Mouse (Mus musculus) granulocyte monocyte progenitor cell, adult 5-6 weeks (primary cell): ENCODE measurements at regions not wholly inside any gene's neighbourhood (a gene's known extent, or its start where the extent isn't known, plus 50 kb on each side); places are given as distances from the start of the nearest gene placed in this dataset.

Experiments used
- ATAC-seq: replicated peaks from 2 replicates; pipeline ENCODE4 v1.8.0; 2016; ENCODE audit warnings: mild to moderate bottlenecking, moderate TSS enrichment, inconsistent platforms; ENCODE audit not compliant: poor library complexity, severe bottlenecking

DNA sequence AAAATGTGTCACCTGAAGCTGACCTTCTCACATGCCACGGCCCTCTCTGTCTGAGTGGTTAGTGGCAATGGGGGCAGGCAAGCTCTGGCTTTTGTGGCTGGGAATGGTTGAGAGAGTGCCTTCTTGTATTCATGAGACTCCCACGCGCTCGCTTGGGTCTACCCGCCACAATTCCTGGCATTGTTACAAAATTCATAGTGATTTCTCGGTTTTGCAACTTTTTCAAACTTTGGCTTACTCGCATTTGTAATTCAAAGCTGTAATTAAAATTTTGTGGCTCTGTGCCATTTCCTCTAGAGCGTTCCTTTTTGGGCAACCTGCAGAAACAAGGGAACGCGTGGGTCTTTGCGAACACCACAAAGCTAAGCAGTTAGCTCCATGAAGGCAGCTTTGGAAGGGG is 186.3 kb downstream of the Pdgfra start:
- no peak for ATAC-seq

DNA sequence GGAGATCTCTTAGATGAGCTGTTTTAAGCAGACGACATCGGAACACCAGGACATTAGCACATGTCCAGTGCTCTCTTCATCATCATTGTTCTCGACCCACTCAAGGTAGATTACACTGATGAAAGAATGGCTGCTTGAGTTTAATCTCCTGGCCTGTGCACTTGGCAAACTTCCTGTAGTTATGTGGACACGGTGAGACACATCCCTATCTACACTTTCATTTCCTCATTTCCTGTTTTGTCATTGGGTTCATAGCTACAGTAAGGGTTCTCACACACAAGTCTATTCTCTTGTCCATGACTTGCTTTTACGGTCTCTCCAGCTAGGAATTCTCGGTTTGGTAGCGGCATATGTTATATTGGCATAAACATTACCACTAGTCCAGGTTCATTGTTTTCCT is 190.5 kb downstream of the Pdgfra start:
- peak; percentile 97 for ATAC-seq

DNA sequence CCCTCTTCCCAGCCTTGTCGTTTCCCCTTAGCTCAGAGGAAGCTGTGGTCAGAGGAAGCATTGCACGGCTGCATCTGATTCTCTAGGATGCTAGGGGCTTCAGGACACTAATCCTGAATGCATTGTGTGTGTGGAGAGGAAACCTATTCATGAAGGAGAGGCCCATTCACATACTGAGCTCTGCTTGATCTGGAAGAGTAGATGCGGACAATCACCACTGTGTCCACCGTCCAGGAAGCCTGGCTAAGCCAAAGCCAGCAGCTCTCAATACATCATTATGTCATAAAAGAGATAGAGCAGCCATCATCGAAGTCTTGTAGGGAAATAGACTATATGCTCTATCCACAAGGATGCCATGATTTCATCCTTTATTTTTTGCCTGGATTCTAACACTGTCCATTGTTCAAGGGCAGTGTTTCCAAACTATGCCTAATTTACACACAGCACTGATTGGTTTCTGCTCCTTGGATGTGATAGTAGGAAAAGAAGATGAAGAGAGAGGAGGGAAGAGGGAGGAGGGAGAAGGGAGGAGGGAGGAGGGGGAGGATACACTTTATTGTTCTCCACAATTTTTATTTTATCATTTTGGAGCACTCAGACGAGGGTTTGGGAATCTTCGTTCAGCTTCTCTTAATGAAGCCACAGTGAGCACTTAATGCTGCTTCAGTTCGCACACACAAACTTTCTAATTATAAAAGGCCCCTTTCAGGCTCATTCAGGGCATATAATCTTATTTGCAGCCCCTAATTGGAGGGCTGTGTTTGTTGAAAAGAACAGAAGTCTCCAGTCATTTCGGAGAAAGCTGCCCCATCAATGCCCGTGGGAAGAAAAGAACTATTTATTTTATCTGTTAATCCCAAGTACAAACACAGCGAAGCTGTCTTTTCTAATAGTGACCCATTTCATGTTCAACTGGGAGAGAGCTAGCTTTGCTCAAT is 195.0 kb downstream of the Pdgfra start:
- no peak for ATAC-seq

DNA sequence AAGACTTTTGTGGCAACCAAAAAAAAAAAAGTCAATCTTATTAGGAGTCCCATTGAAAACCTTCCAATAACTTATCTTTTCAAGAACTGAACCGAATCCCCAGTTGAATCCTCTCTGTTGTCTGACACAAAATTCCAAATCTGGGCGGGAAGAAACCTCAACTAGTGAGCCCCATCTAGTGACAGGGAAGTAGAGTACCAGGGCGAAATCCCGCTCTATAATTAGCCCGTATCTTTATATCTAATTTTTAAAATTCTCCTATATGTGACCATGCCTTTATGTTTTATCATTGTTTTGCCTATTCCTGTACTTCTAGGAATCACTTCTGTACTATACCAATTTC is 195.7 kb downstream of the Pdgfra start:
- no peak for ATAC-seq

DNA sequence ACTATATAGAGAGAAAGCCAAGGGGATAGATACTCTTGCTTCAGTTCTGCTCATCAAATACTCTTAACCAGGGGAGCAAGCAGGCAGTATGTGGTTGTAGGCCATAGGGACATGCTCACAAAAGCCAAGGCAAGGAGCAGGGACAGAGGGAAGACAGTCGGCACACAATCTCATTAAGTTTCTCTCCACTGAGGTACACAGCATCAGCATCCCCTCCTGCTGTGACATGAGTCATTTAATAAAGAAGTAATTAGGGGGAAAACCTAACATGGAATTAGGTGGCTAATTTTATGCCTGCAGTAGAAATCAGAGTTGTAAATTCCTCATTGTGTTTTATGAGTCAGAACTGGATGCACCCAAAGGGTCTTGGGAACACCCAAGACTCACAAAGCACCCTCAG is 203.2 kb downstream of the Pdgfra start:
- no peak for ATAC-seq

DNA sequence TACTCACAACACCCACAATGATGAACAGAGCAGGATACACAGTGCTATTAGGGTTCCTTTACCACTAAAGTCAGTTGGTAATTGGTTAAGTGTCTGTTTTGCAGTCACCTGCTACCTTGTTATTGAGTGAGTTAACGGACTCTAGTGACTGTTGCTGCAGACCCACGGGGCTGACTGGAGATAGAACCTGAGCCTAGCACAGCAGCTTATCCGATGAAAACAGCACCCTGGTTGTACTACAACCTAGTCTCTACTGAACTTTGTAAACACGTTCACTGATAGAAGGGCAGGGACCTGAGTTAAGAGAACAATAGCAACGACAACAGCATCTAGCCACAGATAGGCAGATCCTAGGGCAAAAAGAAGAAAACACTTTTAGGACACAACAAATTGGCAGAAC is 206.8 kb downstream of the Pdgfra start:
- ATAC-seq = no peak

DNA sequence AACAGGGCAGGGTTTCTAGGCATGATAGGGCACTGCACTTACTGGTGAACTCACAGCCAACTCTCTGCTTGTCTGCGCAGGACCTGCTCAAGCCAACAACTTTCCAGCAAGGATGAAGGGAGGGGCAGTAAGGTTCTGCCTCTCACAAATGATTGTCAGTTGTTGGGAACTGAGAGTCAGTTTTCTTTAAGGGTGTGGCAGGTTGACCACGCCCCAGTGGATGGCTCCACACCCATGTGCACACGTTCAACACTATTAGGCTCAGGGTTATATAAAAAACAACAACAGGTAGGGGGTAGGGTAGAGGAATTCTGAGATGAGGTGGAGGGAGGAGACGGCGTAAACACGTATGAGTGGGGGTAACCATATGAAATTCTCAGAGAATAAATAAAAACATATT is 210.9 kb upstream of the Kit start:
- ATAC-seq = no peak

DNA sequence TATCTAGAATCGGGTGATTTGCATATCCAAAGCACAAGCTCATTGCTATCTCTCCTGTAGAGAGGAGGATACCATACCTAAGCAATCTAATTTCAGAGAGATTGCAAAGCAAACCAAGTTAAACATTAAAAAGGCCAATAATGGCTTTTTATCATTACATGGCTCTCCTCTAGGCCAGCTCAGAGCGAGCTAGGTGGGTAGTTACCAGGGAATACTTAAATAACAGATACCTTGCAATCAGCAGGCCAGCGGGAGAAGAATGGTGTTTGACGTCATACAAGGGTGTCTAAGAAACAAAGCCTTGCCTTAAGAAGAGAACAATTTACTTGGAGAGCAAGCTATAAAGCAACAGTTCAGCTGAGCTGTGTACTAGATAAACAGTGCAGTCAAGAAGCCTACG is 207.4 kb upstream of the Kit start:
- no peak for ATAC-seq

DNA sequence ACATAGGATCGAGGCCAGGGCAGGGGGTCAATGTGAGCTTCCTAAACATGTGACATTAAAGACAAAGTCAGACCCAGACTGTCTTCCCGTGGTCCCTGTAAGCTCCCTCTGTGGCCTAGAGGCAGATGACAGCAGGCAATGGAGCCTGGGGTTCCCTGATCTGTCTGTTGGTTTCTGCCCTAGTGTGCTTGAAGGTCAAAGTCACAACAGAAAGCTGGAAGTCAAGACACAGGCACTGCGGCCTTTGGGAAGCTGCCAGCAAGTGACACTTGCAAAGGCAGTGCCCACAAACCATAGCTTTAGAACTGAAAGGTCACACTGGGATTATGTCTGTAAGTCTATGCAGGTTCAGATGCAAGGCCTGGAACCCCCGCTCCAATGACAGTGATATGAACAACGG is 206.0 kb upstream of the Kit start:
- ATAC-seq = no peak

DNA sequence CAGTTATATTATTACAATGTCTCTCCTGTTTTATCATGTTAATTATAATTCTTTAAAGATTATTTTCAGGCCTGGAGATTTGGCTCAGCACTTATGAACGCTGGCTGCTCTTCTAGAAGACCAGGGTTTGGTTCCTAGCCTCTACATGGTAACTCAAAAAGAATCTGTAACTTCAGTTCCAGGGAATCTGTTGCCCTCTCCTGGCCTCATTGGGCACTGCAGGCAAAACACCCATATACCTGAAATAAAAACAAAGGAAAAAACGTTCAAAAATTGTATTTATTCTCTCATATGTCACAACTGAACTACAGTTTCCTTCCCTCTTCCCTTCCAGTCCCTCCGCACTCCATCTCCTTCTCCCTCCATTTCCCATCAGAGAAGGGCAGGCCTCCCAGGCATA is 201.9 kb upstream of the Kit start:
- no peak for ATAC-seq

DNA sequence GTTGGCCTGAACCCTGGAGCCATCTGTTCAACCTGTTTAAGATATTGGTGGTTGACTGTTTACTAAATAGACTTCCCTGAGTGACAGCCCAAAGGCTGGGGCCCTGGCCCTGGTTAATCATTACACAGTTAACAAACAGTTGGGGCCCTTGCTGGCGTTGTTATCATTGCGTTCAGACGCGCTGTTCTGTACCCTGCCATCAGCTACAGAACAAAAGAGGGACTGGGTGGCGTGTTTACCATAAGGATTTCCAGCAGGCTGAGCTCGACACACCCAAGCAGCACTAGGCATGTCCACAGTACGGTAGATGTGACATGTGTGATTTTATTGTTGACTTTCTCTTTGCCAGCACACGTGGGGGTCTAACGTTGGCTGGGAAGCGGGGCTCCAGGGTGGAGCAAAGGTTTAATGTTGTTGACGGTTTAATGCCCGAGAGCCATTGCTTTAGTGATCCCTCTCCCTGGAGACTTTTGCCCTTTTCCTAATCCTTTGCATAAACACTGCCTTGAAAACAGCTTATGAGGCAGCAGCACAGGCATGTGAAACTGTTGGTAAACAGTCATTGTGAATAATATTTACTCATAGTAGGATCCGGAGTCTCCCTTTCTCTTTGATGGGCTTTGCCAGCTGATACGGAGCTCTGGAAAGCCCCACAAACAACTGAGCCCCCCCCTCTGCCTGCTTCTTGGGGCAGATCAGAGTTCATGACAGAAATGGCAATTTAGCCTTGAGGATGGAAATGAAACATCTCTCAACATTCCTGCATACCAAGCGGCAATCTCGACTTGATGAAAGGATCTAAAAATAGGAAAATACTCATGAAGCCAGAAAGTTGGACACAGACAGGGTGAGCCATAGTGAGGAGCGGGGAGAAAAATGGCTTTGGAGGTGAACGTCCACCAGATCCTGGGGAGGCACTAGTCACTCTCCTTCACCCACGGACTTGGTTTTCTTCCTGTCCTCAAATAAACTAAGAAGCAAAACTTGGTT is 197.1 kb upstream of the Kit start:
- ATAC-seq = no peak

DNA sequence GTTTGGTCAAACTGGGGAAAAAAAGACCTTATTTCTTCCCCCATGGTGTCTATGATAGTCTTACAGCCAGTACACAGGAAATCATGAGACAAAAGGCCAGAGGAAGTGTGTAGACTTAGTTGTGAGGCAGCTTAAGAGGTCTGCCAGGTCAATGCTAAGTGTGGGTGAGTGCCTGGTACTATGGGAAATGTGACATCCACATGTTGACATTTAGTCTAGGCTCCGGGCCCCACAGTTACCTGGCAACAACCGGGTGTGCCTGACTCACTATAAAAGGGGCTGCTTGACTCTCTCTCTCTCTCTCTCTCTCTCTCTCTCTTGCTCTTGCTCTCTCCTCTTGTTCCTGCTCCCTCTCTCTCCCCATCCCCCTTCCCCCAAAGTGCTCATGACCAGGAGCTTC is 196.1 kb upstream of the Kit start:
- ATAC-seq = no peak

DNA sequence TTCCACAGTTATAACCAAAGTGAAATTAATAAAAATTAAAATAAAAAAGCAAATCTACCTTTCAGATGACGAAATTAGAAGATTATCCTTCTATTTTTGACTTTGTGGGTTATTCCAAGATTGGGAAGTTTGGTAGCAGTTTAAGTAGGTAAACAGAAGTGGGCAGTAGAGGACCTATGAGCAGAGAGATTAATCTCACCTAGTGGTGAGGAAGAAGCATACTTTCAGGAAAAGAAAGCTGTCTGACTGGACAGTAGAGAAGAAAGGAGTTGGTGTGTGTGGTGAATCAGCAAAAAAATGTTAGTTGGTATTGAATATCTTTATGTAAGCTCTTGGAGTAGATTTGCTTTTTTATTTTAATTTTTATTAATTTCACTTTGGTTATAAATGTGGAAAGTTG is 194.4 kb upstream of the Kit start:
- ATAC-seq = no peak

DNA sequence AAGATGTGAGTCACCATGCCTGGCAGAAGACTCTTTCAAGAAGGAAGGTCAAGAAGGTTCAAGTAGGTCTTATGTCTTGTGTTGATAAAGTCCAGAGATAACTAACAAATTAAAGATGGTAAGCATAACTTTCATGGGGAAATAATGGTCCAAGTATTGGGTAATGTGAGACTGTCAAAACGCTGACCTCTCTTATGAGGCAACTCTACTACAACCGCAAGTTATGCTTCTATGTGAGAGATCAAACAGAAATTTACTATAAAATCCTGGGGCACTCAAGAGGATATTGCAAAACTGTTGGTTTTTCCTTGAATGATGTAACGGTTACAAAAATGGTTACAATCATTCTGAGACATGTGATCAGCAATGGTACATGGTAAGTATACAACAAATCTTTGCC is 192.6 kb upstream of the Kit start:
- ATAC-seq = peak; percentile 96

DNA sequence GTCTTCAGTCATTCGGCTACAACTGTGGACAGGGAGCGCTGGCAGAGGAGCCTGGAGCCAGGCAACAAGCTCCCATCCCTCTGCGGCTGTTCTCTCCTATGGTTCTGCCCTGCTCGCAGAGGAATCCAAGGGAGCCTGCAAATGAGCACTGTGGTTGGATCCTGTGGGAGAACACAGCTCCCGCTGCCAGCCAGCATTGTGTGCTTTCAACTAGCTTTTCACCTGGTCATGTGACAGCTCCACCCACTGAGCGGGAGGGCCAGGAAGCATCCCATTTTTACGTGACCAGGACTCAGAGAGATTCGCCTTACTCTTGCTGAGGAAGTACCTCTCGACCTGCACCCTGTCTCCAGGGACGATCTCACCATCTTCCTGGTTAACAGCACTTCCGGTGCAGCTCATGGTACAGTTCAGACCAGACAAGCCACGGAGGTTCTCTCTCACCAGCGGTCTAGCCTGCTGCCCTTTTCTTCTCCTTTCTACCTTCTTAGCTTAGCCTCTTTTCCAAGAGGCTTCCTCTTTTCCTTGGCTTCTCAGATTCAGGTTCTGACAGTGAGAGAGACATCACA is 186.7 kb upstream of the Kit start:
- peak; percentile 82 for ATAC-seq

DNA sequence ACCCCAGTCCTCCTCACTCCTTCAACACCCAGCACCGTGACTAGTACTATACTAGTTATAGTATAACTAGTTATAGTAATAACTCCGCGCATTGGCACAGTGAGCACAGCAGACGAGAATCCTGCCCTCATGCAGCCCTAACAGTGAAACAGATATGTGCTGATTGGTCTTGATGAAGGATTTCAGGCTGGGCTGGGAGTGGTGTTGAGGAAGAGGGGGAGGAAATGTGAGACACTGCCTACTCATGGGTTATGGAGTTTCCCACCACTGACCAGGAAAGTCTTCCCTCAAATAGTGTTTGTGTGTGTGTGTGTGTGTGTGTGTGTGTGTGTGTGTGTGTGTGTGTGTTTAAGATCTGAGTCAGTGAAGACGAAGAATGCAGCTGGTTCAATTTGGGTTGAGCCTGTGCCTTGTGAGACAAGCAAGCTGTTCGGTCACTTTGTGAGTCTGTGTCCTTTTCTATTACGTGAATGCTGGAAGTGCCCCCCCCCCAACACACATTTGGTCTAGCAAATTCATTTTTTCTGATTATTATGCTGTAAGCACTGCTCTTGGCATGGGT is 185.9 kb upstream of the Kit start:
- no peak for ATAC-seq

DNA sequence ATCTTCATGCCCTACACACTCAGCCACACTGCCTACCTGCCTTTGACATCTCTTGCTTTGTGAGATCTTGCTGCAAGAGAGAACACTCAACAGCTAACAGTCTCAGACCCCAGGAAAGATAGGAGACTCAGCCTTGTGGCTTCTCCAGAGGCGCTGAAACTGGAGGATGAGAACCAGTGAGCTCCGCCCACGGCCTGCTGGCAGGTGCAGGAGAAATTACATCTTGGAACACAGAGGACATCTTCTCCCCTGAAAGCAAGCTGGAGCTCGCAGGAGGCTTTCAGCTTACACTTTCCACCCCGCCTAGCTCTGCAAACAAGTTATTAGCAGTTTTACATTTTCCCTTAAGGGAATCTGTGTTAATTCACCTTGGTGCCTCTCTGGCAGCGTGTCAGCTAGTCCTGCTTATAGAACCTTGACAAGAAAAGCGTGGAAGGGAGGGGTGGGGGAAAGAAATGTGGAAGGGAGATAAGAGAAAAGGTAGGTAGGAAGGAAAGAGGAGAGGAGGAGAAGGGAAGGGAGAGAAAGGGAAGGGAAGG is 185.2 kb upstream of the Kit start:
- no peak for ATAC-seq

DNA sequence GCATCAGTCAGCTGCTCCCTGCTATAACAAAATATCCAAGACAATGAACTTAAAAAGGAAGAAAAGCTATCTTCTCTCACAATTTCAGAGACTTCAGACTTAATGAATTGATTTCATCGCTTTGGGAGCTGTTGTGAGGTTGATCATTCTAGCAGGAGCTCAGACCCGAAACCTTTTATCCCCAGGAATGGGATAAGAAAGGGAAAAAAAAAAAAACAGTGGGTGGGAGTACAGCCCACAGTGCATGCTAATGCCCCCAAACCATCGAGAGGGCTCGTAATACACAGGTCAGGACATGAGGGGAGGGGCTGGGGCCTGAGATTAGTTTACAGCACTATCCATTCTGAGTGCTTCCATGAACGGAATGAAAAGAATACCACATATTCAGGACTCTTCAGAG is 175.9 kb upstream of the Kit start:
- ATAC-seq = no peak

DNA sequence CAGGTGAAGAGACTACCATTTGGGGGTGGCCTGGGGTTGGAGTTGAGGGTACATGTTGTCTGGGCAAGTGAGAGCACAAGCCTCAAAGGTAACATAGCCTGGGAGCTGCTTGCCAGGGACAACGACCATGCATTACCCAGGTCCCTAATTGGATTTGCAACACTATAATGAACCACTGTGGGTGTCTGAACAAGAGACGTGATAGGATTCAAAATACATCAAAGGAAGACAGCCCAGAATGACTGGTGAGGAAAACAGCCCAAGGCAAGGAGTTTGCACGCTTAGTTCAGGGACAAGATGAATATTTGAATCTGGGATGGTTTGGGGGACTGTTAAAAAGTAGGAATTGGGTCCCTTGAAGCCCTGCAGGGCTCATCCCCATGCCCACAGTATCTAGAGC is 173.0 kb upstream of the Kit start:
- ATAC-seq = no peak

DNA sequence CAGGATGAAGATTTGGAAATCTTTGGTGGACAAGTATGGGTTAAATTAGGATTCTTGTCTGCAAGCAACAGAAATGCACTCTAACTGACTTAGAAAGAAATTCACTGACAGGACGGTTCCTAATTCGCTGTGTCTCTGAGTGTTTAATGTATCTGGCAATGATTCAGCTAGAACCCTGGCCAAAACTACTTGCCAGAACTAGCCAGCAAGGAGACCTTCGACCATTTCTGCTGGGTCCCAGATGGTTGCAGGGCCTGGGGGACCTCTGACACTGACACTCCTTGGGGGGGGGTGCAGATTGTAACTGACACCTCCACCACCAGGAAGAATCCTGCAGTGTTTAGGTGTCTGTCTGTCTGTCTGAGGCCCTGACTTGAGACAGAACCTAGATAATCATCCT is 172.1 kb upstream of the Kit start:
- no peak for ATAC-seq

DNA sequence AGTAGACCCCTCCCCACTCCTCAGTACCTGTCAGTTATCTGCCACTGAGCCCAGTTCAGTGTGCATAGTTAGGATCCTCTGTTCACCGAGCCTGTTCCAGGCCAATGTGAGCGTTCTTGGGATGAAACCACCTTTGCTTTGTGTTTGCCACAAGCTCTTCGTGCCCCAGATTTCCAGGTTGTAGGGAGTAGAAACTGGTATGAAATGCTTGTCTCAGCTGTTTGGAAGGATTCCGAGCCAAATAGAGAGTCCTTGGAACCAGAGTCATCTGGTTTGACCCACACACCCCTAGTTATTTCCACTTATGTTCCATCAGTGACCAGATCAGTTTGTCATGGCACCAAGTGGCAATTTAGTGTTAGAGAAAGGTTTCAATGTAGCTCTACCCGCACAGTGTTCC is 171.2 kb upstream of the Kit start:
- ATAC-seq = no peak
